Mouse (Mus musculus): ENCODE data around the gene Grid1. TPM values are rescaled to one million over a fixed set of nuclear protein-coding genes. Genes with fewer than 3 reads are reported as not detected.
A peak's percentile ranks its signal among the peaks of the same experiment; 100 is the strongest.

Grid1 gene
- total RNA-seq (2021) = 10 to 100 TPM; 48.2 to 49.7 TPM

DNA sequence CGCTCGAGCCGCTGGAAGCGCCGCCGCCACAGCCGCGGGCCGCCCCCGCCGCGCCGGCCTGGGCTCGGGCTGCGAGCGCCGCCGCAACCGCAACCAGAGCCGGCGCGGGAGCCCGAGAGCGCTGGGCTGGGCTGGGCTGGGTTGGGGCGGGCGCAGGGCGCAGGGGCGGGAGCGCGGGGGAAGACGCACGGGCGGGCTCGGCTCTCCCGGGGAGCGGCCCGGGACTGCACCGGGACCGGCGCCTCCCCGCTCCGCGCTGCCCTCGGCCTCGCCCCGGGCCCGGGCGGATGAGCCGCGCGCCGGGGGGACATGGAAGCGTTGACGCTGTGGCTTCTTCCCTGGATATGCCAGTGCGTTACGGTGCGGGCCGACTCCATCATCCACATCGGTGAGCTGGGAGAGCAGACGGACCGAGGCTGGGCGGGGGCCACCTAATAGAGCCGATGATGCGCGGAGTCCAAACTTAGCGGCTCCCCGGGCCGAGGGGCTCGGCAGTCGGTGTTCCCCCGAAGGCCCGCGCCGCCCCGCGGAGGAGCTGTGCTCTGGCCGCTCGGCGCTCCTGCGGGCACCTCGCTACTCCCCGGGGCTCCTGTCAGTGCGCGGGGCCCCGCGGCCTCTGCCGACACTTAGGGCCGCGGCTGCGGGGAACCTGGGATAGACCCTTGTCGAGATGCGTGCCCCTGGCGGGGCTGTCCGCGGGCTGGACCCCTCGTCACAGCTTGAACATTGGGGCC lies at the start of gene Grid1:
Grid1 (plus strand) TSS at position 190 of the 734 bp plus-strand sequence.
- intact Hi-C loops (cut with DNase I) = loop anchor here (5.0 to 10.0 kb wide), 5 partner anchors 77 to 1765 kb away; no protein-coding TSS in a partner anchor
- peak; percentile 27 to 74 for DNase-seq (ENCODE audit: extremely low spot score in 1 of 2, low spot score in 2 of 2)

DNA sequence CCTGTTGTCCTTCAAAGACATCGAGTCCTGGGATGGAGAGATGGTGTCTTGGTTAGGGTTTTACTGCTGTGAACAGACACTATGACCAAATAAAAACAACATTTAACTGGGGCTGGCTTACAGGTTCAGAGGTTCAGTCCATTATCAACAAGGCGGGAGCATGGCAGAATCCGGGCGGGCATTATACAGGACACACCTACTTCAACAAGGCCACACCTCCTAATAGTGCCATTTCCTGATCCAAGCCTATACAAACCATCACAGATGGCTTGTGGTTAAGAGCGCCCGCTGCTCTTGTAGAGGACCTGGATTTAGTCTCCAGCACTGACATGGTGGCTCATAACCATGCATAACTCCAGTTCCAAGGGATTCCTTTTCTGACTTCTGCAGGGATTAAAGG lies 49.4 kb upstream of the Grid1 start:
- intact Hi-C loops (cut with DNase I) = loop anchor here (10.0 kb wide), 1 partner anchor 686 kb away; the partner anchor contains the start of gene Anxa8

DNA sequence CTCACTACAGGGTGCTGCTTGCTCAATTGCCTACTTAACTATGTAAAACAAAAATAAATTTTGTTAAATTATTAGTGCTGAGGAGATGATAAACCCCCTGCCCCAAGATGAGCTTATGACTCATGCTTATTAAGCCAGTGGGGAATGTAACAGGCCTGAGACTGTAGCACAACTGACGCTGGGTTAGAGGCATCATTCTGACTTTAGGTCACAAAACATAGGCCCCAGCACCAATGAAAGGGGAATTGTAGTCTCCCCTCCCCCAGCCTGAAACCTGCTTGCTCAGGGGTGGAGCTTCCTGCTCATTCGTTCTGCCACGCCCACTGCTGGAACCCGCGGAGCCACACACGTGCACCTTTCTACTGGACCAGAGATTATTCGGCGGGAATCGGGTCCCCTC lies 48.3 kb upstream of the Grid1 start:
- intact Hi-C loops (cut with DNase I) = loop anchor here (10.0 kb wide), 1 partner anchor 687 kb away; the partner anchor contains the start of gene Anxa8
- no peak for DNase-seq (ENCODE audit: extremely low spot score in 1 of 2, low spot score in 2 of 2)

More for the DNA sequence above, 49.4 kb upstream of the Grid1 start:
- DNase-seq (ENCODE audit: extremely low spot score in 1 of 2, low spot score in 2 of 2) = no peak

DNA sequence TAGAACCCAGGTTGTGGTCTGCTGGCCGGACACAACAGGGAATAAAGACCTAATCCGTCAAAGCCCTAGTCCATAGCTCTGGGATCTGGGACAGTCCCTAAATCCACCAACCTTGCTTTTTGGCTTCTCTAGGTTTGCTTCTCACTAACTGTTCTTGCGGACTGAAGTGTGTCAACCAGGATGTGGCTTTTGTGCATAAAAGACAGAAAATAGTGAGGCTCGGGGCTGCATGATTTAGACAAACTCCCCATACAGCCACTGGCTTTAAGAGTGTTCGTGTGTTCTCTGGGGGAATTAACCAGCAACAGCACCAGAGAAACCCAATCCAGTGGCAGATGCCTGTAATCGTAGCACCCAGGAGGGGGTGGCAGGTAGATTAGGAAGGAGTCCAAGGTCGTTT lies 47.8 kb upstream of the Grid1 start:
- DNase-seq (ENCODE audit: extremely low spot score in 1 of 2, low spot score in 2 of 2) = no peak
- intact Hi-C loops (cut with DNase I) = loop anchor here (10.0 kb wide), 1 partner anchor 687 kb away; the partner anchor contains the start of gene Anxa8

DNA sequence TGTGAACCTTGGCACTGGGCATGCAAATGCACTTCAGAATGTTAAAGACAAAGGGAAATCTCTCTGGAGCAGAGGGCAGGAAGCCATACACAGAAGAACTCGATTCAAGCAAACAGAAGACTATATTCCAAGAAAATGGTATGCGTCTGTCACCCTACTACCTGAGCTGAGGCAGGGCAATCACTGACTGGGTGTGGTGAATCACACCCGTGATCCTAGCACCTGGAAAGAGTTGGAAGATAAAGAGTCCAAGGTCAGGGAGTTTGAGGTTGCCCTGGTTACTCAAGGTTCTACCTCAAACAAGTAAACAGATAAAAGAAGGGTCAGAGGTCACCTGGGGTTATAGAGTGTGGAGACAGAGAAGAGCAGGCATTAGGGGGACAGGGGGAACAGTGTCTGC lies 46.2 kb upstream of the Grid1 start:
- DNase-seq (ENCODE audit: extremely low spot score in 1 of 2, low spot score in 2 of 2) = no peak
- intact Hi-C loops (cut with DNase I) = loop anchor here (10.0 kb wide), 1 partner anchor 689 kb away; the partner anchor contains the start of gene Anxa8

DNA sequence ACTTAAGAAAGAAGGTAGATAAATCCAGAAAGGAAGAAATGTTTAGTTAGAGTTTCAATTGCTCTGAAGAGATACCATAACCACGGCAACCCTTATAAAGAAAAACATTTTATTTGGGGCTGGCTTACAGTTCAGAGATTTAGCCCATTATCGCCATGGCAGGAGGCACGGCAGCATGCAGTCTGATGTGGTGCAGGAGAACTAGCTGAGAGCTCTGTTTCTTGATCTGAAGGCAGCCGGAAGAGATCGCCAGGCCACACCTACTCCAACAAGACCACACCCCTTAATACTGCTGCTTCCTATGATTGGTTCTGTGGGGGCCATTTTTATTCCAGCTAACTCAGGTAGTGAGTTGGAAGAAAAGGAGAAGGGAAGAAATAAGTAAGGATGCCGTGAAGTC lies 45.7 kb upstream of the Grid1 start:
- DNase-seq (ENCODE audit: extremely low spot score in 1 of 2, low spot score in 2 of 2) = no peak
- intact Hi-C loops (cut with DNase I) = loop anchor here (10.0 kb wide), 1 partner anchor 689 kb away; the partner anchor contains the start of gene Anxa8

DNA sequence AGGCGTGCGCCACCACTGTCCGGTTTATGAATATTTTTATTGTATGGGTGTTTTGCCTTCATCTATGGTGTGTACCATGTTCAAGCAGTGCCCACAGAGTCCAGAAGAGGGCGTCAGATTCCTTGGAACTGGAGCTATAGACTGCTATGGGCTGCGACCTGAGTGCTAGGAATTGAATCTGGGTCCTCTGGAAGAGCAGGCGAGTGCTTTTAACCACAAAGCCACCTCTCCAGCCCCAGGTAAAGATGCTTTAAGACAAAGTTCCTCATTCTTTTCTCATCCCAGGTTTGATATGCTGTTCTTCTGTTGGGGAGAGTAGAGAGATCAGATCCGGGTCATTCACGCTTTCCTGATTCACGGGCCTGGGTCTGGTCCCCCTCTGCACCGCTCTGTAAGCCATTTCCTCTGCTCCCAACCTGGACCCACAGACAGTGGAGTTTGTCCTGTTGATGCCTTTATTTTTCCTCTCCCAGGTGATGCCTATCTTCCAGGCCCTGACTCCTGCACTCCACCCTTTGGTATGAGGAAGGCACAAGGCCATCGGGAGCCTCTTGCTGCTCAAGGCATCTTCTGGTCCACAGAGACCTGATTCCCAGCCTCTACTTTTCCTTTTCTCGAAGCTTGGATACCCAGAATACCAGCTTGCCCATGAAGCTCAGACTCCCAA lies 43.1 kb upstream of the Grid1 start:
- intact Hi-C loops (cut with DNase I) = loop anchor here (10.0 kb wide), 1 partner anchor 692 kb away; the partner anchor contains the start of gene Anxa8
- no peak for DNase-seq (ENCODE audit: extremely low spot score in 1 of 2, low spot score in 2 of 2)

DNA sequence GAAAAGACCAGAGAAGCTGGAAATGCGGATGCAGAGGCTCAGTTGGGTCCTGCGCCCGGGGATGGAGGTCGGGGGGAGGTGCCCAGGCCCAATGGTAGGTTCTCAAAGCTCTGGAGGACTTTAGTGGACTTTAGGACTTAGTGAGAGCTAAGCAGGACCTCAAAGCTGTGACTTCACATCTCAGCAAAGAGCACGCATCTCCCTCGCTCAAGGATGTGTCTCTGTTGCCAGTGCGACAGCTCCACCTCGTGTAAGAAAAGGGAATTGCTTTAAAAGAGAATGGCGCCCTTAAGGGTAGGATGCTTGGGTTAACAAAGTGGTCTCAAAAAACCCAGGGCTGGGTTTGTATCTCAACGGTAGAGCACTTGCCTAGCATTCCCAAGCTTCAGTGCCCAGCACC lies 42.1 kb upstream of the Grid1 start:
- intact Hi-C loops (cut with DNase I) = loop anchor here (2.0 to 10.0 kb wide), 2 partner anchors 161 to 693 kb away; partner anchors contain the start of gene Anxa8

DNA sequence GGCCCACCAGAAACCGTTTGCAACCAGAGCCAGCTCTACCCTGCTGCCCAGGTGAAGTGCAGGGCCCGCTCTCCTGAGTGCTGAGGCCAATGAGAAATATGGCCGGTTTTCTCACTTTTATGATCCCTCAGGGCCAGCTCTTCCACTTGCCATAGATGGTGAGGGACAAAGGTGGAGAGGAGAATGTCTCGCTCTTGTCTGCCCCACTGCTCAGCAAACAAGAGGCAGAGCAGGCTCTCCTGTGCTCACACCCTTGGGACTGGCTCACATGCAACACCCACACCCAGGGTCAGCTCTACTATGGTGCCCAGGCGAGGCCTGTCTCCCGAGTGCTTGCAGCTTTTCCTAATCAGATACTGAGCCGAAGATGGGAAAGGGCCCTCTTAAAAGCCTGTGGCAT lies 41.1 kb upstream of the Grid1 start:
- no peak for DNase-seq (ENCODE audit: extremely low spot score in 1 of 2, low spot score in 2 of 2)
- intact Hi-C loops (cut with DNase I) = loop anchor here (2.0 to 10.0 kb wide), 2 partner anchors 162 to 694 kb away; partner anchors contain the start of gene Anxa8

More for the DNA sequence above, 42.1 kb upstream of the Grid1 start:
- DNase-seq (ENCODE audit: extremely low spot score in 1 of 2, low spot score in 2 of 2) = peak; percentile 30 to 53

DNA sequence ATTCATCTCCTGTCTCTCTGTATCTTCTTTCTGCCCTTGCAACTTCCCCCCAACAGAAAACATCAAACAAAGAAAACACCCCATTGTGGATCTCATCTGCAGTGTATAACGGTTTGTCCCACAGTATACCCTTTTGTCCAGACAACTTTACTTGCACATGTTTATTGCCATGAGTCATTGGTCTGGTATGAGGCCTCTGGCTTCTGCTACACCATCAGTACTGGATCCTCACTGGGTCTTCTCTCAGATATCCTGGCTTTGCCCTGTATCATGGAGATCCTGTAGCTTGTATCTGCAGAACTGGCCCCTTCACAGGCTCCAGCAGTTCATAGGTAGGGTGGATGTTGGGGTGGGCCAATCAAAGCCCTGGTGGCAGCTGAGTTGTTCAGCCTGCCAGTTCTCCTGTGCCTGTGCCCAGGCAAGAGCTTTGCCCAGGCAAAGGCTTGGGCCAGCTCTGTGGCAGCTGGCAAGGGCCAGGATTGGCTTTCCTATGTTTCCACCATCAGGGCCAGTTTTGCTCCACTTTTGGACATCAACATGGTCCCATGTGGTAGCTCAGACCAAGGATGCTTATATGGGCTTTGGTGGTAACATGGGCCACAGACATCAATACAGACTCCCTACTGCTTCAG lies 26.4 kb upstream of the Grid1 start:
- intact Hi-C loops (cut with DNase I) = no loop called here
- no peak for DNase-seq (ENCODE audit: extremely low spot score in 1 of 2, low spot score in 2 of 2)

DNA sequence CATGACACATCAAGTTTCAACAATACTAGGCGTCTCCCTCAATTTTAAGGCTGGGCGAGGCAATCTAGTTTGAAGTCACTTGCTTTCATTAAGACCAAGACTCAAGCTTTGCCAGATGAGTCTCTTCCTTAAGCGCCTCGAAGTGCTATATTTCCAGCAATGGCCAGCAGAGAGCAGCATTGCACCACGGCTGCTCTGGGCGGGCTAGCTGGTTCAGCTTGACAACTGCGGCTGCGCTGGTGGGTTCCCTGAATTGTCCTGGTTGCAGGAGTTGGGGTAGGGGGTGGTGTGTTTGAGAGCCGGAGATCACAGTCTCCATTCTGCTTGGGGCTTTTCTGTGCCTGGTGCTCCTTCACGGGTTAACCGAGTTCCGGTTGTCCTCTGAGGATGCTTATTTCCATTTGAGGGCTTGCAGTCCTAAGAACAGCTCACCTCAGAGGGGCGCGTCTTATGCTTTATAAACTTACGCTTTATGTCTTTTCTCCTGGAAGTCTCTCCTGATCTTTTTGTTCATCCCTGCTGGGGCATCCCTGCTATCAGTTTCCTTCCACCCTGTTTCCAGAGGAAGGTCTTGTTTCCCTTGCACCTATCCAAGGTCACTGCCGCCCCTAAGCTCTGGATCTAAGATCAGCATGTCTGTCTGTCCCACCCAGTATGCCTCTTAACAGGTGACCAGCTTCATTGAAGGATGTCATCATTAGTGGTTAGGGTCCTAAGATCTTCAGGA lies 9.0 kb upstream of the Grid1 start:
- intact Hi-C loops (cut with DNase I) = loop anchor here (2.0 to 10.0 kb wide), 3 partner anchors 1401 to 1970 kb away; no protein-coding TSS in a partner anchor
- peak; percentile 84 to 85 for DNase-seq (ENCODE audit: extremely low spot score in 1 of 2, low spot score in 2 of 2)

DNA sequence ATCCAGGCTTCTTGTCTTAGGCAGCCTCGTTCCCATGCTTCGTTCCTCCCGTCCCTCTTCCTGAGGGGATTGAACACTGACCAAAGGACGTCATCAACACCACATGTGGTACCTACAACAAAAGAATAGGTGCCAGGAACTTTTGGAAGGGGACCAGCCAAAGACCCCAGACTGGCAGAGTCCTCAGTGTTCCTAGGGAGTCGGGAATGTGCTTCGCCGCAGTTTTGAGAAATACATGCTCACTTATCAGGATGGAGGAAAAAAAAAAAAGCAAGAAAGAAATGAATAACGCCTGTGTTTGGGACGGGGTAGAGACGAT lies 8.5 kb upstream of the Grid1 start:
- intact Hi-C loops (cut with DNase I) = loop anchor here (2.0 to 10.0 kb wide), 3 partner anchors 1401 to 1969 kb away; no protein-coding TSS in a partner anchor
- DNase-seq (ENCODE audit: extremely low spot score in 1 of 2, low spot score in 2 of 2) = no peak

DNA sequence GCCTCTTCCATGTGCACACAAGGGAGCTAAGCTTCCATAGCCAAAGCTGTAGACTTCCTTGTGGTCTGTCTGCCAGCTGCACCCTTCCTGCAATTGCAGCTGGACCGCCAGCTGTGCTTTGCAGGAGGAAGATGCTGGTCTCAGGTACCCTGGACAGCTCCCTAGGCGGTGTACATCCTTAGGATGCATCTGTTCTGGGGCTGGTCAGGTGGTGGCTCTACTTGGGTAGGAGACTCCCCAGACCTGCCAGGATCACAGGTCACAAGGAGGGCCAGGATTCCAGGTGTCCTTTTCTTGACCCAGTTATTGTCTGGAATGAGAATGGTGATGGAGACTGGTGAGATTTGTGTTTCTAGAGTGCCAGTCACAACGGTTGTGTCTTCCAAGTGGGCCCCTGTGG lies 3.6 kb upstream of the Grid1 start:
- peak; percentile 0 to 19 for DNase-seq (ENCODE audit: extremely low spot score in 1 of 2, low spot score in 2 of 2)

DNA sequence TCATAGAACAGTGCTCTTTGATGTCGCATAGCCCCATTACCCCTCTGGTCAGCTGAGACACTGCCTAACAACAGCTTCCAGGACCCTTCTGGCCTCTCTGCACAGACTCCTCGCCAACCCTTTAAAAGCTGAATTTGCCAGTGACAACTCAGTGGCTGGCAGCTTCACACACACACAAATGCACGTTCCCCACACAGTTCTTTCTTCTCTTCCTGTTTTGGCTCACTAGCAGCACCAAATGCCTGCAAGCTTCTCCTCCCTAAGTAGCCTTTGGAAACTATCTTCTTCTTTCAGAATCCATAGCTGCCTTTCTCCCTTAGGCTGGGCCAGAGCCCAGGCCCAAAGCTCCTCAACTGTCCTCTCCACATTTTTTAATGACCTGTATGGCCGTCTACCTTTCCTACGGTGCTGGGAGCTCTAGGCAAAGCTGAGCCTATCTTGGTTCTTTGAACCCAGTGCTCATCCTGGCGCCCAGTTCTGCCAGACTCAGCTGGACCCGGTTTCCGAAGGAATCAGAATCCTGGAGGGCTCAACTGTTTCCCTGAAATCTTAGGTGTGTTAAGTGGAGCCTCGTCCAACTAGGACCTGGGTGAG lies 1.4 kb upstream of the Grid1 start:
- peak; percentile 12 to 22 for DNase-seq (ENCODE audit: extremely low spot score in 1 of 2, low spot score in 2 of 2)
- intact Hi-C loops (cut with DNase I) = loop anchor here (10.0 kb wide), 1 partner anchor 1766 kb away; no protein-coding TSS in a partner anchor

More for the DNA sequence above, 3.6 kb upstream of the Grid1 start:
- intact Hi-C loops (cut with DNase I) = loop anchor here (10.0 kb wide), 1 partner anchor 1768 kb away; no protein-coding TSS in a partner anchor

DNA sequence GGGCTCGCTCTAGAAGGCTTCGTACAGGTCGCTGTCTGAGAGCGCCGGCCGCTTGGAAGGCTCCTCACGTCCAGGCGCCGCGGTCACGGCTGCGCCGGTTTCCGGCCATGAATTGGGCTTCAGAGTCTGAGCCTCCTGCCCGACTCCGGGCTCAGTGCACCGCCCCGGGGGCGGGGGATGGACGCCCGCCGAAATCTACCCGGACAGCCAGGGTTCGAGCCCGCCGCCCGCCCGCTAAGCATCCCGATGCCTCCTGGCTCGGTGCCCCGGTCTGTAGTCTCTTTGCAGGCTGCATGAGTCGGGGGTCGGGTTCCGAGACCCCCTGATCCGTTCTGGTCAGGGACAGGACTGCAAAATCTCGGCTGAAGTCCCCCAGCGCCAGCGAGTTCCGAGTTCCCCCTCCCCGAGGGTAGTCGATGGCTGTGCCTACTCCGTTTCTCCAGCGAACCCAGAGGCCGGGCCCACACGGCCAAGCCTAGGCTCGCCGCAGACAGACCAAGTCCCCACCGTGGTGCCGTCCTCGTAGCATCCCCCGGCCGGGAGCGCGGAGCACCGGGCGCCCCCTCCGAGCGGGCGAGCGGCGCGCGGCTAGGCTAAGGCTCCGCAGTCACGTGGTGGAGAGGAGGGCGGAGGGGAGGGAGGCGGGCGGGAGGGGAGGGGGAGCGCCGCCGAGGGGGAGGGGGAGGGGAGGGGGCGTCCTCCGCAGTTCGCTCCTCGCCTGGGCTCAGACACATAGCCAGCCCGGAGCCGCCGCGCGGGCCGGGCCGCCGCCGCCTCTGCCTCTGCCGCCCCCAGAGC lies 588 bp upstream of the Grid1 start:
- DNase-seq (ENCODE audit: extremely low spot score in 1 of 2, low spot score in 2 of 2) = peak; percentile 64 to 77
- intact Hi-C loops (cut with DNase I) = loop anchor here (10.0 kb wide), 1 partner anchor 1765 kb away; no protein-coding TSS in a partner anchor

DNA sequence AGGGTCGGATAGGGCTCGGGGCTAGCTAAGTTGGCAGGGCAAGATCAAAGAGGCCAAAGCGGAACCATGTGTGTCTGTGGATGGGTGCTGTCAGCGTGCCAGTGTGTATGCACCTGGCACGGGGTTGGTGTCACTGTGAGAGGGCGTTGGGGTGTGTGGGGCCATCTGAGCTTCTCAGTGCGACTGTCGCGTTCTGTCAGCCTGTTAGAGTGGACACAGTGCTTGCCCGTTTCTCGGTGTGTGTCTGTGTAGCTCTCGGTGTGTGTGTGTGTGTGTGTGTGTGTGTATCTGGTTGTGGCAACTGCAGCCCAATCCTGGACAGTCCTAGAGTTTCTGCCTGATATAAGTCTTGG lies 721 bp downstream of the Grid1 start:
- DNase-seq (ENCODE audit: extremely low spot score in 1 of 2, low spot score in 2 of 2) = peak; percentile 24 to 56
- intact Hi-C loops (cut with DNase I) = loop anchor here (5.0 to 10.0 kb wide), 4 partner anchors 77 to 742 kb away; no protein-coding TSS in a partner anchor

DNA sequence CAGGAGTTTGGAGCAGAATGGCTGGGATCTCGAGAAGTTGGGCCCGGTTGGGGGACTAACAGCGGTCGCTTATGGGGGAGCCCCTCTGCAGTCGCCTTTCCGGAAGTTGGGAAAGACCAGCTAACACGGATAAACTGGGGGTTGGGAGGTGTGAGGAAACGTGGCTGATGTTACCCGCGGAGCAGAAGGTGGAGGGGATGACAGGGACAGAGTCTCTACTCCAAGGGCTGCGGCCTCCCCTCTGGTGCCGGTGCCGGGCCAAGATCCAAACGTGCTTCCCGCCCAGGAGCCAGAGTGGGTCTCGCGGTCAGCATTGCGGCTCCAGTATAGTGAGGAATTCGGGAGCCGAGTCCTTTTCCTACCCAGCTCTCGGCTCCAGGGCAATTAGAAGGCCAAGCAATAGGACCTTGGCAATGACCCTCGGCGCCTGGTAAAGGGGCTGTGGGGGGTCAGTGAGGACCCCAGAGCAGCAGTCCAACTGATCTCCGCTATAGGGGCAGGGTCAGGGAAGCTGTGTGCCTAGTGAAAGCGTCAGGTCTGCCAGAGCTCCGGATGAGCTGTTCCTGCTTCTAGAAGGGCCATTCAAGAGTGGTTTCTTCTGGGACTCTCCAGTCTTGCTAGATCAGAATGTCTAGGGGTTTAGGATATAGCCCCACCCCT lies 1.4 kb downstream of the Grid1 start:
- DNase-seq (ENCODE audit: extremely low spot score in 1 of 2, low spot score in 2 of 2) = peak; percentile 7 to 33
- intact Hi-C loops (cut with DNase I) = loop anchor here (5.0 to 10.0 kb wide), 4 partner anchors 76 to 741 kb away; no protein-coding TSS in a partner anchor
